Mouse (Mus musculus) neural tube, embryonic 15.5 days (tissue): ENCODE data around the gene Iqschfp. TPM values are rescaled to one million over a fixed set of nuclear protein-coding genes. Genes with fewer than 3 reads are reported as not detected.

Source experiments
- ATAC-seq: fragments of 200-750 bp; cut with Nextera tagmentation; 2 replicates; pipeline ENCODE4 v1.8.0; 2017; ENCODE audit warnings: mild to moderate bottlenecking, moderate TSS enrichment, moderate library complexity; ENCODE audit not compliant: low FRiP score
- H3K27ac ChIP-seq: fragments of 300-500 bp; sonication (generic); replicated peaks from 2 replicates; pipeline ENCODE4 v1.5.1; 2015; ENCODE audit warnings: mild to moderate bottlenecking, inconsistent platforms
- H3K27me3 ChIP-seq: fragments of 300-500 bp; sonication (generic); replicated peaks from 2 replicates; pipeline ENCODE4 v1.6.1; 2015; ENCODE audit warnings: inconsistent platforms
- H3K36me3 ChIP-seq: fragments of 300-500 bp; sonication (generic); 2 replicates; pipeline ENCODE4 v1.6.1; 2015; ENCODE audit warnings: inconsistent platforms
- H3K4me1 ChIP-seq: fragments of 300-500 bp; sonication (generic); 2 replicates; pipeline ENCODE4 v1.6.1; 2015; ENCODE audit warnings: inconsistent platforms
- H3K4me2 ChIP-seq: fragments of 300-500 bp; sonication (generic); 2 replicates; pipeline ENCODE4 v1.6.1; 2015; ENCODE audit warnings: inconsistent platforms, mild to moderate bottlenecking, moderate library complexity
- H3K4me3 ChIP-seq: fragments of 300-500 bp; sonication (generic); replicated peaks from 2 replicates; pipeline ENCODE4 v1.5.1; 2015; ENCODE audit warnings: mild to moderate bottlenecking, inconsistent platforms
- H3K9ac ChIP-seq: fragments of 300-500 bp; sonication (generic); replicated peaks from 2 replicates; pipeline ENCODE4 v1.6.1; 2015; ENCODE audit warnings: mild to moderate bottlenecking, inconsistent platforms
- H3K9me3 ChIP-seq: fragments of 300-500 bp; sonication (generic); replicated peaks from 2 replicates; pipeline ENCODE4 v1.6.1; 2016; ENCODE audit warnings: inconsistent platforms
- WGBS: fragments of 180-500 bp; shearing (Covaris S2); methylation state at CpG from one replicate; pipeline ENCODE4 v1.1.7; 2015; ENCODE audit warnings: mixed read lengths; 5-methylcytosine and 5-hydroxymethylcytosine counted together
- polyA plus RNA-seq: library from polyadenylated mRNA; unstranded; fragments of >200 nt; fragmentation: Nextera tagmentation; extraction: Ambion mirVana; gene quantifications from 2 replicates; pipeline ENCODE4 v1.2.1, GENCODE M21; 2015

Gene Iqschfp
- polyA plus RNA-seq, 1 experiment from 2014 or later = 7.2 TPM

GRCm38 (mm10) chr3:68250589-68250988, 358.6 kb downstream of the Iqschfp start:
- Histone ChIP-seq H3K4me2 (no peak overlapping the region), H3K9ac (no peak overlapping the region), H3K36me3 (no peaks in the 10 kb centered on the region), H3K9me3 (no peaks in the 10 kb centered on the region), H3K4me1 (0 out of 2 replicates have a peak, but pooled peaks cover 4% of the 10 kb centered on the region), H3K4me3 (no peak overlapping the region), H3K27ac (no peak overlapping the region), H3K27me3 (no peaks in the 10 kb centered on the region)
- no peak for ATAC-seq
- WGBS = 58% methylated on average over 2 of the region's 2 CpGs

GRCm38 (mm10) chr3:68252335-68252734, 360.3 kb downstream of the Iqschfp start:
- Histone ChIP-seq H3K27me3 (no peaks in the 10 kb centered on the region), H3K36me3 (no peaks in the 10 kb centered on the region), H3K9ac (no peak overlapping the region), H3K4me3 (no peak overlapping the region), H3K4me1 (no peaks in the 10 kb centered on the region), H3K27ac (no peak overlapping the region), H3K4me2 (no peak overlapping the region), H3K9me3 (no peaks in the 10 kb centered on the region)
- 60% methylated on average over 1 of the region's 1 CpGs for WGBS
- no peak for ATAC-seq

GRCm38 (mm10) chr3:68262304-68262703, 370.3 kb downstream of the Iqschfp start:
- H3K9ac ChIP-seq = no peak overlapping the region
- no peak overlapping the region for H3K4me3 ChIP-seq
- no peaks in the 10 kb centered on the region for H3K9me3 ChIP-seq
- no peak overlapping the region for H3K27ac ChIP-seq
- 71% methylated on average over 6 of the region's 6 CpGs for WGBS
- no peaks in the 10 kb centered on the region for H3K36me3 ChIP-seq
- H3K4me1 ChIP-seq = no peaks in the 10 kb centered on the region
- H3K4me2 ChIP-seq = no peak overlapping the region
- H3K27me3 ChIP-seq = no peaks in the 10 kb centered on the region
- no peak for ATAC-seq

DNA sequence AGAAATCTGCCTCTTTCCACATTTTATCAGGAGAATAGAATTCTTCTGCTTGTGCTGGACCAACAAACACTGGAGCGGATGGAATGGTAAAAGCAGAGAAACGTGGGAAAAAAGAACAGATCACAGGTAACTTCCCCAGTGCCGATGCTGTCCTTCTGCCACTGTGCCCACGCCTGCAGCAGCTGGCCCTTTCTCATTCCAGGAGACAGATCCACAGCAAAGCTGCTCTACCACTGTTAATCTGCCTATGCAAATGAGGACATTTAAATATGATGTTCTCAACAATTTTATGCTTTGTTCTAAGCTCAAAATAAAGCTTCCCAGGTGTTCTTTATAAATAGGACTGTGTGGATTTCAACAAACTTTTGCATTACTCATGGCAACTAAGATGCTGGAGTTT, 375.9 kb downstream of the Iqschfp start:
- Histone ChIP-seq H3K4me2 (no peak overlapping the region), H3K36me3 (no peaks in the 10 kb centered on the region), H3K27ac (no peak overlapping the region), H3K27me3 (no peaks in the 10 kb centered on the region), H3K4me1 (peaks cover 14% of the 10 kb centered on the region; the same call in 1 of the 2 replicates), H3K9me3 (no peaks in the 10 kb centered on the region), H3K4me3 (no peak overlapping the region), H3K9ac (no peak overlapping the region)
- no peak for ATAC-seq
- 83% methylated on average over 4 of the region's 4 CpGs for WGBS

GRCm38 (mm10) chr3:68269251-68269650, 377.2 kb downstream of the Iqschfp start:
- no peaks in the 10 kb centered on the region for H3K36me3 ChIP-seq
- no peak overlapping the region for H3K4me2 ChIP-seq
- WGBS = 76% methylated on average over 4 of the region's 4 CpGs
- no peaks in the 10 kb centered on the region for H3K9me3 ChIP-seq
- H3K4me3 ChIP-seq = no peak overlapping the region
- no peaks in the 10 kb centered on the region for H3K27me3 ChIP-seq
- no peak overlapping the region for H3K27ac ChIP-seq
- ATAC-seq = no peak
- H3K4me1 ChIP-seq = peaks cover 14% of the 10 kb centered on the region; the same call in 1 of the 2 replicates
- H3K9ac ChIP-seq = no peak overlapping the region

DNA sequence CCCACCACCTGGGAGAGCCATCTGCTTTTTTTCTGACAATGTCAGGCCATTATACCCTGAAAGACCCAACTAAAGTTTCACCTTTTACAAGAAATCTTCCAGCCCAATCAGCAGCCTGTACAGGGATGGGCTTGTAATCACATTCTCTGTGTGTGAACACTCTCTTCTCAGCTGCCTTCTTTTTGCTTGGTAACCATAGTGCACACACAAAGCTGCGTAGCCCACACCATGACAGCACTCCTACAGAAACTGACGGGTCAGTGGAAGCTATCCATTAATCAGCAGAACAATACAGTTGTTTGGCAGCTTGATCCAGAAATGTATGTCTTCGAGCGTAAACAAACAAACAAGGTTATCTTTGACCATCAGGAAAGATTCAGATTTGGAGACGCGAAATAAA, 378.2 kb downstream of the Iqschfp start:
- ATAC-seq = peak; percentile 75; the same call in 1 of the 2 replicates
- Histone ChIP-seq H3K9me3 (no peaks in the 10 kb centered on the region), H3K4me2 (no peak overlapping the region), H3K27me3 (no peaks in the 10 kb centered on the region), H3K27ac (no peak overlapping the region), H3K9ac (no peak overlapping the region), H3K4me1 (peaks cover 14% of the 10 kb centered on the region; the same call in 1 of the 2 replicates), H3K36me3 (no peaks in the 10 kb centered on the region), H3K4me3 (no peak overlapping the region)
- 57% methylated on average over 6 of the region's 6 CpGs for WGBS

GRCm38 (mm10) chr3:68271457-68271856, 379.4 kb downstream of the Iqschfp start:
- Histone ChIP-seq H3K4me3 (no peak overlapping the region), H3K4me1 (peaks cover 14% of the 10 kb centered on the region; the same call in 1 of the 2 replicates), H3K27ac (no peak overlapping the region), H3K9ac (no peak overlapping the region), H3K27me3 (no peaks in the 10 kb centered on the region), H3K9me3 (no peaks in the 10 kb centered on the region), H3K36me3 (no peaks in the 10 kb centered on the region), H3K4me2 (no peak overlapping the region)
- 15% methylated on average over 3 of the region's 3 CpGs for WGBS
- ATAC-seq = no peak

- no peak overlapping the region for H3K9ac ChIP-seq
- no peaks in the 10 kb centered on the region for H3K36me3 ChIP-seq
- 29% methylated on average over 3 of the region's 3 CpGs for WGBS
- no peak overlapping the region for H3K4me2 ChIP-seq
- no peaks in the 10 kb centered on the region for H3K9me3 ChIP-seq
- no peak for ATAC-seq
- H3K4me3 ChIP-seq = no peak overlapping the region
- peaks cover 14% of the 10 kb centered on the region; the same call in 1 of the 2 replicates for H3K4me1 ChIP-seq
- H3K27ac ChIP-seq = 0 out of 2 replicates have a peak overlapping the region, but pooled peaks have one; percentile 49
- H3K27me3 ChIP-seq = no peaks in the 10 kb centered on the region
These were observed 379.8 kb downstream of the Iqschfp start for GRCm38 (mm10) chr3:68271881-68272280.

GRCm38 (mm10) chr3:68282844-68283594, 391.0 kb downstream of the Iqschfp start:
- Histone ChIP-seq H3K27me3 (no peaks in the 10 kb centered on the region), H3K27ac (peak overlapping the region; percentile 72), H3K9me3 (no peaks in the 10 kb centered on the region), H3K4me3 (peak overlapping the region; percentile 19), H3K9ac (0 out of 2 replicates have a peak overlapping the region, but pooled peaks have one; percentile 2), H3K4me2 (peak overlapping the region; percentile 51), H3K4me1 (peaks cover 21% of the 10 kb centered on the region), H3K36me3 (no peaks in the 10 kb centered on the region)
- peak; percentile 89 for ATAC-seq
- 7% methylated on average over 7 of the region's 7 CpGs for WGBS

DNA sequence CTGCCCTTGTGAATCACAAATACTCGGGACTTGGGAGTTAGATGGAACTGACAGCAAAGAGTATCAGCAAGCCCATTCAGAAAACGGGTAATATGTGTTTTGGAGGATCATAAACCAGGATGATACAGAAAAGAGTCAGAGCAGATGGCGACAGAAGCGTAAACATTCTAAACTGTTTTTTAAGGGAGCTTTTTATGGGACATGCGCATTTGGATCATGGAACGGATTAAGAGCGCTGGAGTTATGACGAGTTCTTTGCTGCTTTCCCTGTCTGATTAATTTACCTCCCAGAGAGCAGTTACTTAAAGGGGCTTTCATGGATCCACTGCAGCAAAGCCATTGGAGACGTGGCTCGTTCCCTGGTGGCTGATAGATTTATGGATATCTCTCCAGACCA, 391.6 kb downstream of the Iqschfp start:
- Histone ChIP-seq H3K4me2 (peak overlapping the region; percentile 51), H3K9ac (0 out of 2 replicates have a peak overlapping the region, but pooled peaks have one; percentile 2), H3K4me3 (peak overlapping the region; percentile 19), H3K36me3 (no peaks in the 10 kb centered on the region), H3K27ac (peak overlapping the region; percentile 72), H3K4me1 (peaks cover 21% of the 10 kb centered on the region), H3K27me3 (no peaks in the 10 kb centered on the region), H3K9me3 (no peaks in the 10 kb centered on the region)
- WGBS = 11% methylated on average over 10 of the region's 10 CpGs
- ATAC-seq = peak; percentile 80

DNA sequence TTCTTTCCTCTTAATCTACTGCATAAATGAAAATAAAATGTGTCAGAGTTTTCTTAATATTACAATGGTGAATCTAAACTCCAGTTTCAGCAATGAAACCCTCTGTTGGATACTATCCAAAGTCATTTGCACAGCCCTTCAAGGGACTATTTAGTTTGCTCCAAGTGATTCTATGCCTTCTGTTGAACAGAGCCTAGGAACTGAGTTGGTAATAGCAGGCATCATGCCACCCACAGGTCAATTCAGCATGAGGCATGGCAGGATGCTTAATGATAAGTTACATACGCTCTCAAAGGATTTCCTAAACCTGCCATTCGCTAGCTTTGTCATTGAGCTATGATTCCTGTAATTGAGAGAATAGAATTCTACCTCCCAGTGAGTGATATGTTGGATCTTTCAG, 392.5 kb downstream of the Iqschfp start:
- H3K27me3 ChIP-seq = no peaks in the 10 kb centered on the region
- WGBS = 24% methylated on average over 2 of the region's 2 CpGs
- ATAC-seq = no peak
- H3K9ac ChIP-seq = no peak overlapping the region
- no peak overlapping the region for H3K4me3 ChIP-seq
- no peak overlapping the region for H3K27ac ChIP-seq
- no peak overlapping the region for H3K4me2 ChIP-seq
- H3K4me1 ChIP-seq = peaks cover 21% of the 10 kb centered on the region
- no peaks in the 10 kb centered on the region for H3K9me3 ChIP-seq
- no peaks in the 10 kb centered on the region for H3K36me3 ChIP-seq

DNA sequence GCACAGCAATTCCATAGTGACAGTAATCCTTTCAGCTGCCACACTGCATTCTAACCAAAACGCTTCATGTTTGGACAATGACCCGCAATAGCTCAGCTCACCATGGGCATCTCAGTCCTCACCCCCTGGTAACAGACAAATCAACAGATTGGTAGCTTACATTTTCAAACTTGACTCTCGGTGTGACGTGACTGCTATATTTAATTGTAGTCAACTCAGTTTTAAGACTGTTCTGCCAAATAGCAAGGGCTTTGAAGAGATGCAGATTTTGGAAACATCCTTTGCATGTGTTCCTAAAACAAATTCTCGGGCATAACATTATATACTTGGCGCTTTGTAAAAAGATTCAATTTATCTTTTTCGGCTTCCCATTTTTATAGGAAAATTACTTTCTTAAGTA, 404.7 kb downstream of the Iqschfp start:
- no peak overlapping the region for H3K4me2 ChIP-seq
- ATAC-seq = no peak
- no peaks in the 10 kb centered on the region for H3K9me3 ChIP-seq
- WGBS = 86% methylated on average over 7 of the region's 7 CpGs
- no peaks in the 10 kb centered on the region for H3K36me3 ChIP-seq
- no peak overlapping the region for H3K9ac ChIP-seq
- H3K4me3 ChIP-seq = no peak overlapping the region
- no peaks in the 10 kb centered on the region for H3K27me3 ChIP-seq
- H3K4me1 ChIP-seq = no peaks in the 10 kb centered on the region
- H3K27ac ChIP-seq = no peak overlapping the region
